Mouse (Mus musculus) midbrain, embryonic 15.5 days (tissue): ENCODE data around the gene Rcor1. TPM values are rescaled to one million over a fixed set of nuclear protein-coding genes. Genes with fewer than 3 reads are reported as not detected.

ENCODE experiments used
- ATAC-seq: fragments of 200-750 bp; cut with Nextera tagmentation; replicated peaks from 2 replicates; pipeline ENCODE4 v1.8.0; 2017; ENCODE audit warnings: moderate TSS enrichment
- H3K27ac ChIP-seq: fragments of 300-500 bp; sonication (generic); 2 replicates; pipeline ENCODE4 v1.5.1; 2015; ENCODE audit warnings: mild to moderate bottlenecking, inconsistent platforms
- H3K27me3 ChIP-seq: fragments of 300-500 bp; sonication (generic); replicated peaks from 2 replicates; pipeline ENCODE4 v1.6.1; 2015; ENCODE audit warnings: inconsistent platforms
- H3K36me3 ChIP-seq: fragments of 300-500 bp; sonication (generic); replicated peaks from 2 replicates; pipeline ENCODE4 v1.6.1; 2015; ENCODE audit warnings: inconsistent platforms
- H3K4me1 ChIP-seq: fragments of 300-500 bp; sonication (generic); 2 replicates; pipeline ENCODE4 v1.6.1; 2015; ENCODE audit warnings: inconsistent platforms
- H3K4me2 ChIP-seq: fragments of 300-500 bp; sonication (generic); 2 replicates; pipeline ENCODE4 v1.6.1; 2015; ENCODE audit warnings: inconsistent platforms, mild to moderate bottlenecking, moderate library complexity
- H3K4me3 ChIP-seq: fragments of 300-500 bp; sonication (generic); 2 replicates; pipeline ENCODE4 v1.5.1; 2015; ENCODE audit warnings: mild to moderate bottlenecking, inconsistent platforms
- H3K9ac ChIP-seq: fragments of 300-500 bp; sonication (generic); 2 replicates; pipeline ENCODE4 v1.6.1; 2015; ENCODE audit warnings: mild to moderate bottlenecking, inconsistent platforms
- H3K9me3 ChIP-seq: fragments of 300-500 bp; sonication (generic); 2 replicates; pipeline ENCODE4 v1.6.1; 2016; ENCODE audit warnings: inconsistent platforms
- WGBS: fragments of 180-500 bp; shearing (Covaris S2); methylation state at CpG from one replicate; pipeline ENCODE4 v1.1.7; 2015; ENCODE audit warnings: mixed read lengths; 5-methylcytosine and 5-hydroxymethylcytosine counted together
- polyA plus RNA-seq: library from polyadenylated mRNA; unstranded; fragments of >200 nt; fragmentation: Nextera tagmentation; extraction: Ambion mirVana; gene quantifications from 2 replicates; pipeline ENCODE4 v1.2.1, GENCODE M21; 2015

The Rcor1 gene
- polyA plus RNA-seq, 1 experiment from 2014 or later: 4.7 TPM

DNA sequence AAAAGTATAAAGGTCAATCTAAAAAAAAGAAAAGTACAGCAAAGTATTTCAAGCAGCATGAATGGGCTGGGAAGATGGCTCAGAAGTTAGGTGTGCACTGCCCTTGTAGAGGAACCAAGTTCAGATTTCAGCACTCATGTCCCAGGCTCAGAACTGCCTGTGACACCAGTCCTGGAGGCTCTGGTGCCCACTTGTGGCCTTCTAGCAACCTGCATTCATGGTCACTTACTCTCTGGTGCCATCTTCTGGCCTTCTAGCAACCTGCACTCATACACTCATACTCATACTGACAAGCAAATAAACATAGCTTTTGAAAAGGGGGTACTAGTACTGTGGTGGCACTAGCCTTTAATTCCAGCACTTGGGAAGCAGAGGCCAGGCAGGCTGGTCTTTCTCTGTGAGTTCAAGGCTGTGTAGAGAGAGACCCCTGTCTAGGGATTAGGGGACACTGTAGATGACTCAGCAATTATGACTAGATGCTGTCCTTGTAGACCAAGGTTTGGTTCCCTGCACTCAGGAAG lies 83.2 kb downstream of the Rcor1 start:
- Histone ChIP-seq H3K4me3 (no peak overlapping the region), H3K36me3 (0 out of 2 replicates have a peak, but pooled peaks cover 3% of the 10 kb centered on the region), H3K9me3 (no peaks in the 10 kb centered on the region), H3K4me1 (peaks cover 13% of the 10 kb centered on the region), H3K27ac (no peak overlapping the region), H3K27me3 (no peaks in the 10 kb centered on the region), H3K4me2 (no peak overlapping the region), H3K9ac (no peak overlapping the region)
- ATAC-seq: no peak

DNA sequence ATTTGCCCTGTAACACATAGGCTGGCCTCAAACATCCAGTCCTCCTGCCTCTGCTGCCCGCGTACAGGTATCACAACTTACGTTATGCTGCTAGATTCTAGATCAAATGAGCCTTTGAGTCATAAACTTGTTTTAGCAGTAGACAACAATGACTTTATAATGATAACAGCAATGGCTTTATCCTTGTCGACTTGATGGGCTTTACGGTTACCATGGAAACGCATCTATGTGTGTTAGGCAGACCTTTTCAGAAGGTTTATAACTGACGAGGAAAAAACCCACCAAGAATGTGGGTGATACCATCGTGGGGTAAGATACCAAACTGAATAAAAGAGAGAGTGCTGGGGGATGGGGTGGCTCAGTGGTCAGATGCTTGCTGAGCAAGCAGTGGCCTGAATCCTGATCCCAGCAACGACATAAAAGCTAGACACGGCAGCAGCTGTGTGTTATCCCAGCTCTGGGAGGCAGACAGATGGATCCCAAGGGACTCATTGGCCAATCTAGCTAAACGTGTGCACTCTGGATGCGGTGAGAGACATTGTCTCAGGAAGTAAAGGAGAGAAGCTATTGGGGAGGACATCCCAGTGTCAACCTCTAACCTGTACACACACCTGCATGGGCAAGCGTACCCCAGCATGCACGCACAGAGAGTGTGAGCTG lies 85.6 kb downstream of the Rcor1 start:
- H3K27me3 ChIP-seq: no peaks in the 10 kb centered on the region
- H3K9me3 ChIP-seq: no peaks in the 10 kb centered on the region
- H3K27ac ChIP-seq: peak overlapping the region; percentile 35
- H3K9ac ChIP-seq: no peak overlapping the region
- no peak overlapping the region for H3K4me2 ChIP-seq
- ATAC-seq: peak; percentile 62; the same call in 1 of the 2 replicates
- 52% methylated on average over 14 of the region's 14 CpGs for WGBS
- 0 out of 2 replicates have a peak, but pooled peaks cover 3% of the 10 kb centered on the region for H3K36me3 ChIP-seq
- H3K4me1 ChIP-seq: peaks cover 13% of the 10 kb centered on the region
- no peak overlapping the region for H3K4me3 ChIP-seq

DNA sequence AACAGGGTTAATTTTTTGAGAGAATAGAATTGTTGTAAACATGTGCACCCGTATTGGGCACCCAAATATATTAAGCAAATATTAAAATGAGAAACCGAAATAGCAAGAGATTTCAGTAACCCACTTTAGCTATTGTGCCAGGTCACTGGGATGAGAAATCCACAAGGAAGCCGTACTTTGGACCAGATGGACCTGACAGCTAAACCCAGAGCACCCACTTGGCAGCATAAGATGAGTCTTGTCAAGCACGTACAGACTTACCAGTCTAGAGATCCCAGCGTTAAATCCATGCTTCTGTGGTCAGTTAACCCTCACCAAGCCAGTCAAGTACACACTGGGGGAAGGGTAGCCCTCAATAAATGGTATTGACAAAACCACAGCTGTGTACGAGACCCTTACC lies 86.5 kb downstream of the Rcor1 start:
- no peaks in the 10 kb centered on the region for H3K27me3 ChIP-seq
- ATAC-seq: no peak
- H3K9ac ChIP-seq: no peak overlapping the region
- H3K9me3 ChIP-seq: no peaks in the 10 kb centered on the region
- H3K36me3 ChIP-seq: 0 out of 2 replicates have a peak, but pooled peaks cover 1% of the 10 kb centered on the region
- no peak overlapping the region for H3K27ac ChIP-seq
- H3K4me1 ChIP-seq: peaks cover 13% of the 10 kb centered on the region
- no peak overlapping the region for H3K4me3 ChIP-seq
- no peak overlapping the region for H3K4me2 ChIP-seq
- 71% methylated on average over 6 of the region's 6 CpGs for WGBS

DNA sequence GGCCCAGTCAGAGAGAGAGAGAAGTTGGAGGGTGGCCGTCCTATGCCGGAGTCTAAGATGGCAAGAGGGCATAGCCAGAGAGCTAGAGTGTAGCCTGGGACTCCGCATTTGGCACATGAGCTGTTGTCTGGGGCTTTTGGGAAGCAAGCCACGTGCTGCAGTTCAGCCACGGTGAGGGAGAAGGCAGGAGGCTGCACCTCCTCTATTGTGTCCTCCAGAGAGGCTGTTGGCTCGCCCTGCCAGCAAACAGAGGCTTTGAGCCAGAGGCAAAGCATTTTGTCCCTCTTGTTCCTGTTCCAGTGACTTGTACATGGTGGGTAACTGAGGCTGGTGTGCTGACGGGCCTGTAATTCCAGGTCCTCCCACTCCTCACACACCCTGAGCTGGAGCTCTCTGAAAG lies 95.0 kb downstream of the Rcor1 start:
- H3K4me1 ChIP-seq: no peaks in the 10 kb centered on the region
- H3K9me3 ChIP-seq: no peaks in the 10 kb centered on the region
- H3K4me3 ChIP-seq: no peak overlapping the region
- no peak for ATAC-seq
- no peak overlapping the region for H3K4me2 ChIP-seq
- H3K36me3 ChIP-seq: no peaks in the 10 kb centered on the region
- H3K27ac ChIP-seq: no peak overlapping the region
- H3K27me3 ChIP-seq: no peaks in the 10 kb centered on the region
- WGBS: 68% methylated on average over 7 of the region's 7 CpGs
- no peak overlapping the region for H3K9ac ChIP-seq

DNA sequence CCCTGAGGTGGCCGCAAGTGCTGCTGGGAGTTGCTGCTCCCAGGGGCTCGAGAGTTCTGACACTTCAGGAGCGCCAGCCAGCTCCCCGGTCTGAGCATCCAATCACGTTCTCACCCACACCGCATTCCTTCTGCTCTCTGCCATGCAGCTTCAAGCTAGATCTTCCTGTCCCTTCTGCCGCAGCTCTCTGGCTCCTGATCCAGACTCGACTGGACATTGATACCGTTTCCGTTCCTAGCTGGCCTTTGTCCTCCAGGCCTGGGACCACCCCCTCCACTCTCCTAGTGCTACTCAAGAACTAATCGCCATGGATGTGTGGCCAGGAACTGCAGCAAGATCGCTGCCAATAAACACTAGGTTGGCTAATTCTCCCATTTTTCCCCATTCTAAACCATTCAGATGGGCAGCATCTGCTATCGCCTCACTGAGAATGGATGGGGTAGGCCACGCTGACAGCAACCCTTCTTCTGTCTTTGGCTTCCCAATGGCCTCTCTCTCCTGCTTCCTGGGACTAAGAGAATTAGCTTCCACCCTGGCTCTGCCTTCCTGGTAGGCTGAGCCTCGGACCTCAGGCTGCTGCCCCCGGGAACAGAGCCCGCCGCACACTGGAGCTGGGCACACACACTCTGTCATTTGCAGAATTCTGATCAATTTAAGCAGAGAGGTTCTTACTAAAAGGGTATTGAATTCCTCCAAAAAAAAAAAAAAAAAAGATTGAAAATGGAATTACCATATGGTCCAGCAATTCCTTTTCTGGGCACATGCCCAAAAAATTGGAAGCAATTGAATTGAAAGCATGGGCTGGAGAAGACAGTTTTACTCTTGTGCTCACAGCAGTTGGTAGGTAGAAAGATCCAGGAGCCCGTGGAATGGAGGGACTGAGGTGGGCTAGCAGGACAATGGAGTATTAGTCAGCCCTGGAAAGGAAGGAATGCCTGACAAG lies 95.9 kb downstream of the Rcor1 start:
- no peak for ATAC-seq
- no peaks in the 10 kb centered on the region for H3K36me3 ChIP-seq
- no peak overlapping the region for H3K9ac ChIP-seq
- H3K4me2 ChIP-seq: no peak overlapping the region
- WGBS: 66% methylated on average over 19 of the region's 19 CpGs
- H3K9me3 ChIP-seq: no peaks in the 10 kb centered on the region
- no peaks in the 10 kb centered on the region for H3K27me3 ChIP-seq
- 0 out of 2 replicates have a peak overlapping the region, but pooled peaks have one; percentile 60 for H3K27ac ChIP-seq
- no peak overlapping the region for H3K4me3 ChIP-seq
- H3K4me1 ChIP-seq: no peaks in the 10 kb centered on the region

DNA sequence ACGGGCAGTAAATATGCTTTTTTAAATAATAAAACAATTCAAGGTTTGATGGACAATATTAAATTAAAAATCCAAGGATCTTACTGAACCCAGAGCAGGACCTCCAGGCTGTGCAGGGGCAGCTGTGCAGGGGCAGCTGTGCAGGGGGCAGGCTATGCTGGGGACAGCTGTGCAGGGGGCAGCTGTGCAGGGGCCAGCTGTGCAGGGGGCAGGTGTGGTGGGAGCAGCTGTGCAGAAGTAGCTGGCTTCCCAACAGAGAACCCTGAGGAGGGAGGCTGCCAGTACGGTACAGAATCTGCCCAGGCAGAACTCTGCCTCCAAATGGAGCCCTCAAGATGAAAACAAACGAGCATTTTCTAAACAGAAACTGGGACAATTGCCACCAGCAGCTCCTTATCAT lies 96.8 kb downstream of the Rcor1 start:
- Histone ChIP-seq H3K4me2 (no peak overlapping the region), H3K27me3 (no peaks in the 10 kb centered on the region), H3K4me3 (no peak overlapping the region), H3K9me3 (no peaks in the 10 kb centered on the region), H3K4me1 (no peaks in the 10 kb centered on the region), H3K36me3 (no peaks in the 10 kb centered on the region), H3K9ac (no peak overlapping the region), H3K27ac (no peak overlapping the region)
- no peak for ATAC-seq
- 77% methylated on average over 3 of the region's 3 CpGs for WGBS

GRCm38 (mm10) chr12:111137079-111137478 lies 97.9 kb downstream of the Rcor1 start:
- H3K36me3 ChIP-seq: no peaks in the 10 kb centered on the region
- H3K4me2 ChIP-seq: no peak overlapping the region
- H3K27me3 ChIP-seq: no peaks in the 10 kb centered on the region
- H3K9ac ChIP-seq: no peak overlapping the region
- no peaks in the 10 kb centered on the region for H3K4me1 ChIP-seq
- no peak overlapping the region for H3K27ac ChIP-seq
- H3K4me3 ChIP-seq: no peak overlapping the region
- ATAC-seq: no peak
- no peaks in the 10 kb centered on the region for H3K9me3 ChIP-seq
- WGBS: 66% methylated on average over 2 of the region's 2 CpGs

DNA sequence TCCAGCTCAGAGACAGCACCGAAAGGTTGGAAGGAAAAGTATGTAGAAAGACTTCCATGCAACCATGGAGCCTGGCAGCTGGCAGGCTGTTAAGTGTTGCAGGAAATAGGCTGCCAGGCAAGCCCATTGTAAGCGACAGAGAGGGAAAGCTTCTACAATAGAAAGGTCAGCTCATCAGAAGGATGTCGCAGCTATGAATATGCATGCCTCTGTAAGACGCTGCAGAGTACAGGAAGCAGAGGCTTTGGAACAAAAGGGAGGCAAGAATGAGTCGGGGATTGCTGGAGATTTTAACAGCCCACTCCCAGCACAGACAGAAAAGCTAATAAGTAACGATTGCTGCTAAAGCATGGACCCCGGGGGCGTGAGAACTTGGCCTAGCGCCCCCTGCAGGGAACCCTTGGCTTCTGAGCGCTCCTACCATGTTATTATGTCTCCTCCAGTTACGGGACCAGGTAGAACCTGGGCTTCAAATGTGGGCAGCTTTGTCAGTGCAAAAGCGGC lies 103.9 kb downstream of the Rcor1 start:
- 6% methylated on average over 12 of the region's 12 CpGs for WGBS
- H3K4me3 ChIP-seq: 0 out of 2 replicates have a peak overlapping the region, but pooled peaks have one; percentile 1

DNA sequence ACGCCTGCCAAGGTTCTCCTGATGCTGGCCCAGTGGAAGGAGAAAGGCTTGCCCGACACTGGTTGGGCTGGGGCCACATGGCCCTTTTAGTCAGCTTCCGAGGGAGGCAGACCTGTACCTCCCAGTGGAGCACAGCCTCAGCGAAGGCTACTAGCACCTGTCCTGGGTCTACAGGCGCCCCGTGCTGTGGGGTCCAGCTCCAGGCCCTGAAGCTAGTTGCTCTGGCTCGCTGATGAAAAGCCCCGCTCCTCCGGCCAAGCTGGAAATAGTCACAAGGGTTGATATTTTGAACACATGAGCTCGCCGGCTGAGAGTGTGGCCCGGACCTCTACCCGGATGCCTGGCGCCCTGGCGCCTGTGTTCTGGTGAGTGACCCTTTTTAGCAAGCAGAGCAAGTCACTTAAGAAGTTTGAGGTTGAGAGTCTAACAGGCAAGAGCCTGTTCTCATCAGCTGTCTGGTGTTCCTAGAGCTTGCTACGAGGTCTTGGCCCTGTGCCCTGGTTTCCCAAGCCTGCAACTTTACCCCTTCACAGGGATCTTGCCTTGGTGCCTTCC lies 104.4 kb downstream of the Rcor1 start:
- no peak overlapping the region for H3K9ac ChIP-seq
- 61% methylated on average over 16 of the region's 16 CpGs for WGBS
- H3K4me2 ChIP-seq: peak overlapping the region; percentile 31
- H3K4me1 ChIP-seq: peaks cover 26% of the 10 kb centered on the region
- peak; percentile 44 for ATAC-seq
- H3K4me3 ChIP-seq: no peak overlapping the region
- no peaks in the 10 kb centered on the region for H3K36me3 ChIP-seq
- no peaks in the 10 kb centered on the region for H3K9me3 ChIP-seq
- no peaks in the 10 kb centered on the region for H3K27me3 ChIP-seq
- H3K27ac ChIP-seq: peak overlapping the region; percentile 56

More for the DNA sequence above, 103.9 kb downstream of the Rcor1 start:
- no peaks in the 10 kb centered on the region for H3K36me3 ChIP-seq
- H3K9ac ChIP-seq: no peak overlapping the region
- peak; percentile 68 for ATAC-seq
- H3K27me3 ChIP-seq: no peaks in the 10 kb centered on the region
- H3K4me2 ChIP-seq: peak overlapping the region; percentile 31
- peak overlapping the region; percentile 56 for H3K27ac ChIP-seq
- peaks cover 26% of the 10 kb centered on the region for H3K4me1 ChIP-seq
- H3K9me3 ChIP-seq: no peaks in the 10 kb centered on the region

DNA sequence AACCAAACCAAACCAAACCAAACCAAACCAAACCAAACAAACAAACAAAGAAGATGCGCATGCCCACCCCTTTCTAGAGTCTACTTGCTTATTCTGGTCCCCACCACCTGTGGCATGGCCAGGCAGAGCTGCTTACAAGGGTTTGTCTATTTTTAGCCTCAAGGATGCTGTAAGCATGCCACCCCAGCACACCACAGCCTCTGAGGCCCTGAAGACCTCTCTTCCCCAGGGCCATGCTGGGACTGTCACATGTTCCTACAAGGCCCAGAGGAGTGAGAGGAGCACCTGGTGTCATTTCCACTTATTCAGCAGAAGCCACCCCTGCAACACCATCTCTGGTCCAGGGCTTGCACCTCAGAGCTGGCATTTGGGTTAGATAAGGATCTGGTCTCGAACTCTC lies 105.4 kb downstream of the Rcor1 start:
- no peak overlapping the region for H3K27ac ChIP-seq
- WGBS: 98% methylated on average over 2 of the region's 2 CpGs
- peaks cover 26% of the 10 kb centered on the region for H3K4me1 ChIP-seq

DNA sequence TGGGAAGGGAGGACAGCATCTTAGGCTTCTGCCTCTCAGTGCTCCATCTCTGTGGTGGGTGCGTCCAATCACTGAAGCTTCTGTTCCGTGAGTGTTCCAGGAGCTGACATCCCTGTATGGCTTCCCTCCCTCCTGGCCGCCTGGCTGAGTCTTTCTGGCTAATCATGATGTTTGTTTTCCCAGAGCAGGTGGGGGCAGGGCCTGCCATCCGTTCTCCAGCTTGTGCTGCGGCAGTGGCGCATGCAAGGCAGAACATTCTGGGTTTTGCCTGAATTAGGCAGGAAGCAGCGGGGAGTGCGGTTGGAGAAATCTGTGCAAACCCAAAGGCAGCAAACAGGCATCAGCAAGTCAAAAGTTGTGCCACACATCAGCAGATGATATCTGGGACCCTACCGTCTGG lies 106.1 kb downstream of the Rcor1 start:
- Histone ChIP-seq H3K36me3 (no peaks in the 10 kb centered on the region), H3K27me3 (no peaks in the 10 kb centered on the region), H3K4me1 (peaks cover 26% of the 10 kb centered on the region), H3K27ac (no peak overlapping the region), H3K4me2 (no peak overlapping the region), H3K9ac (no peak overlapping the region), H3K4me3 (no peak overlapping the region), H3K9me3 (no peaks in the 10 kb centered on the region)
- no peak; the same call in 1 of the 2 replicates for ATAC-seq
- 45% methylated on average over 9 of the region's 9 CpGs for WGBS

More for the DNA sequence above, 105.4 kb downstream of the Rcor1 start:
- Histone ChIP-seq H3K36me3 (no peaks in the 10 kb centered on the region), H3K4me2 (no peak overlapping the region), H3K9ac (no peak overlapping the region), H3K4me3 (no peak overlapping the region), H3K27me3 (no peaks in the 10 kb centered on the region), H3K9me3 (no peaks in the 10 kb centered on the region)
- ATAC-seq: no peak
